Mouse (Mus musculus) ES-Bruce4 (cell line): ENCODE measurements around the gene Arsb. TPM values are rescaled to one million over a fixed set of nuclear protein-coding genes. Genes with fewer than 3 reads are reported as not detected.

ENCODE experiments used
- H3K27ac ChIP-seq: 2 replicates; pipeline ENCODE4 v1.5.1; 2012; ENCODE audit warnings: low read length, inconsistent platforms; ENCODE audit not compliant: insufficient read depth
- H3K27me3 ChIP-seq: 2 replicates; pipeline ENCODE4 v1.6.1; 2012; ENCODE audit warnings: mild to moderate bottlenecking, low read length, inconsistent platforms; ENCODE audit not compliant: control insufficient read depth, poor library complexity, insufficient read depth, severe bottlenecking
- H3K36me3 ChIP-seq: 2 replicates; pipeline ENCODE4 v1.6.1; 2012; ENCODE audit warnings: inconsistent platforms, mild to moderate bottlenecking, low read length, moderate library complexity; ENCODE audit not compliant: control insufficient read depth, poor library complexity, insufficient read depth, severe bottlenecking
- H3K4me1 ChIP-seq: one replicate; pipeline ENCODE4 v1.8.1; 2011; ENCODE audit warnings: low read length; ENCODE audit not compliant: control insufficient read depth, insufficient read depth
- H3K4me3 ChIP-seq: 2 replicates; pipeline ENCODE4 v1.5.1; 2011; ENCODE audit warnings: low read depth, mild to moderate bottlenecking, low read length
- H3K9ac ChIP-seq: 2 replicates; pipeline ENCODE4 v1.6.1; 2012; ENCODE audit warnings: low read depth, mild to moderate bottlenecking, inconsistent platforms; ENCODE audit not compliant: poor library complexity, severe bottlenecking
- H3K9me3 ChIP-seq: replicated peaks from 2 replicates; pipeline ENCODE4 v1.6.1; 2012; ENCODE audit warnings: mild to moderate bottlenecking, low read length, inconsistent platforms; ENCODE audit not compliant: control insufficient read depth, poor library complexity, insufficient read depth, severe bottlenecking
- CTCF ChIP-seq: IDR thresholded peaks from one replicate; pipeline ENCODE4 v1.8.1; 2011; ENCODE audit warnings: low read depth, low read length
- EP300 ChIP-seq: IDR thresholded peaks from 2 replicates; pipeline ENCODE4 v1.6.1; 2011; ENCODE audit warnings: low read depth, low read length; ENCODE audit not compliant: insufficient read depth
- POLR2A ChIP-seq: IDR thresholded peaks from one replicate; pipeline ENCODE4 v1.8.1; 2011; ENCODE audit warnings: low read length; ENCODE audit not compliant: insufficient read depth
- polyA plus RNA-seq: library from polyadenylated mRNA; stranded (reverse); fragments of >200 nt; gene quantifications from 2 replicates; pipeline ENCODE4 v1.2.4, GENCODE M21; 2011; ENCODE audit warnings: low read depth; ENCODE audit not compliant: missing spikeins, insufficient read depth, insufficient read length

Gene Arsb
- polyA plus RNA-seq, 1 experiment: 1.7 TPM

DNA sequence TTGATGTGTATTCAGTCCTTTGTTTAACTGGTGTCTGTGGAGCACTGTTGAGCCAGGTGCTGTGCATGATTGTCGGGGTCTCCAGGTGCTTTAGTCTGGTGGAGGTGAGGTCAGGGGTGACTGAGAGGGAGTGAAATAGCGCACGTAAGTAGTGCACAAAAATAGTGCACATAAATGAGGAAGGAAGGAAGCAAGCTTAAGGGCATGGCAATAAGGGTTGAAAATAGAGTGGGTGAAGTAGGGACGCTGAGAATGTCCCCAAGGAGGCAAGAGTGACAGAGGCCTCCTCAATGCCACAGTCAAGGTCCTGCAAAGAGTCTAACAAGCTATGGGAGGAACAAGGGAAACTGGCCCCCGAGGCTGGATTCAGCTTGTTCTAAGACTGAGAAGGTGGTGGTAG is 11.4 kb downstream of the Arsb start:
- Histone ChIP-seq H3K4me1 (no peaks in the 10 kb centered on the region), H3K27me3 (no peaks in the 10 kb centered on the region), H3K9ac (no peak overlapping the region)

DNA sequence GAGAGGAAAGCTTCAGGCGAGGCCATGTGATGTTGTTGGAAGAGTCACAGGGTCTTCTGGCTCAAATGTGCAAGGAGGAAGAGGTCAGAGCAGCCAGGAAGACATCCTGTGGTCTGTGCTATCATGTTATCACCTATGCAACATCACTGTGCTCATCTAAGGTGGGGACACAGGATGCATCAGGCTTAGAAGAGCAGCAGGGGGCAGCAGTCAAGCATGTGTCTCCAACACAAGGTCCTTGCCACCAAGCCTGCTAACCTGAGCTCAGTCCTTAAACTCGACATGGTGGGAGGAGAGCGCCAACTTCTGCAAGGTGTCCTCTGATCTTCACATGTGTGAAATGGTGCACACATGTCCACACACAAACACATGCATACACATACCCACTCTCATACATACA is 13.9 kb downstream of the Arsb start:
- no peaks in the 10 kb centered on the region for H3K36me3 ChIP-seq
- no peak for TF ChIP-seq EP300
- TF ChIP-seq CTCF: peak; percentile 36
- no peak overlapping the region for H3K9ac ChIP-seq
- H3K27me3 ChIP-seq: no peaks in the 10 kb centered on the region
- H3K4me1 ChIP-seq: no peaks in the 10 kb centered on the region
- no peak overlapping the region for H3K27ac ChIP-seq
- H3K4me3 ChIP-seq: no peak overlapping the region
- no peaks in the 10 kb centered on the region for H3K9me3 ChIP-seq

More for the DNA sequence above, 11.4 kb downstream of the Arsb start:
- H3K36me3 ChIP-seq: no peaks in the 10 kb centered on the region
- no peak overlapping the region for H3K27ac ChIP-seq
- TF ChIP-seq CTCF (no peak), EP300 (no peak), POLR2A (no peak)
- no peak overlapping the region for H3K4me3 ChIP-seq
- no peaks in the 10 kb centered on the region for H3K9me3 ChIP-seq

DNA sequence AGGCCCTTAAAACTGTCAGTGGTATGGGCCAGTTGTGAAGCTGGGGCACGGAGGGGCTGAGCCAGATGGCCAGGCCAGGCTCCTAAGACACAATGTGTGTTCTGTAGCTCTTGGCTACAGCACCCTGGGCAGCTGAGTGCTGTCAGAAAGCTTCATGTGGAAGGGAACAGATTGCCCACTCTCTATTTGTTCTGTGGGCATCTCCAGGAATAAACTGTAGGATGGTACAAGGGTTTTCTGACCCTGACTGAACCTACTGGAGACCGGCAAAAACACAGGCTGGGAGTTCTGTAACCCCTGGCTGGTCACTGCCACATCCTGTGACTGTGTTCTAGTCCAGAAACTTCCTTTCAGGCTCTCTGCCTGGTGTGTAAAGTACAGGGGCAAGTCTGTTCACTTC is 14.6 kb downstream of the Arsb start:
- no peak overlapping the region for H3K27ac ChIP-seq
- H3K4me3 ChIP-seq: no peak overlapping the region
- TF ChIP-seq EP300 (no peak), CTCF (no peak), POLR2A (no peak)
- H3K9me3 ChIP-seq: no peaks in the 10 kb centered on the region
- H3K27me3 ChIP-seq: no peaks in the 10 kb centered on the region
- no peaks in the 10 kb centered on the region for H3K4me1 ChIP-seq
- no peaks in the 10 kb centered on the region for H3K36me3 ChIP-seq
- H3K9ac ChIP-seq: no peak overlapping the region

DNA sequence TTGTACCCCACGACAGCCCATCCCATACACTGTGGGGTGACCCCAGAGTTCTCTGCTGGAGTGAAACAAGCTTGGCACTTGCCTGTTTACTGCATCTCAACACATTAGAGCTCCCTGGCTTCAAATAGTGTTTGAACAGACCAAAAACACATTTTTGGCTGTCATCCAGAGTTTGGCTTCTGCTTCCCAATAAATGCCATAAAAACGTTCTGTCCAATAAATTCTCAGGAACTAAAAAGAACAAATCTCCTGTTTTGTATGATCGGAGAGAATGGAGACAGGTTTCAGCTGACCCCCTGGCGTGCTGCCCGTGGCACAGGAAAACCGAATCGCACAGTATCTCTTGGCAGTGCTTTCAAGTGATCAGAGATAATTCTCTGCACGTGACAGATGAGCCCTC is 16.2 kb downstream of the Arsb start:
- Histone ChIP-seq H3K4me1 (no peaks in the 10 kb centered on the region), H3K9me3 (no peaks in the 10 kb centered on the region), H3K27ac (no peak overlapping the region), H3K36me3 (no peaks in the 10 kb centered on the region), H3K27me3 (no peaks in the 10 kb centered on the region), H3K4me3 (no peak overlapping the region), H3K9ac (no peak overlapping the region)
- TF ChIP-seq POLR2A (no peak), CTCF (no peak), EP300 (no peak)

DNA sequence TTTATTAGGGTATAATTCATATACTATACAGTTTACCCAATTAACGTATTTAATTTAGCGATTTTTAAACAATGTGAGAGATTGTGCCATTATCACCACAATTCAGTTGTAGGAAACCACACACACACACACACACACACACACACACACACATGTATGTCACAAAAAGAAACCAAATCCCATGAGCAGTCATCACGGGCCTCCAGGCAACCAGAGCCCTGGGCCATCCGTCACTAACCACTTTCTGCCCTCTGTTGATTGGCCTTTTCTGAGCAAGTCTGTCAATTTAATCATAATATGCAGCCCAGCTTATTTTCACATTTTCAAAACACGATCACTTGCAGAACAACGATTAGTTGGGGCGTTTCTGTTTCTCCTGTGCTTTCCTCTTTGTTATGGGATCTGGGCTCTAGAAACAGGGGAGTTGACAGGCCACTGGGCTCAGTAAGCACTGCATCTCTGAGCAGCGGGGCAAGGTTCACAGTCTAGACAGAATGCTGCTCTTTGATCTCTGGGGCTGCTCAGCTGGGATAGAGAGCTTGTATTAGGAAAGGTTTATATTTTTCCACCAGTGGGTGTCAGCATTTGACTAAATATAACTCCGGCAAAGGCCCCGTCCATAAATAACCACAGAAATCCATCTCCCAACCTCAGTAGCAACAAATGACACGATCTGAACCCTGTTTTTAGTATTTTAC is 21.7 kb downstream of the Arsb start:
- TF ChIP-seq POLR2A (no peak), CTCF (no peak), EP300 (no peak)
- no peaks in the 10 kb centered on the region for H3K9me3 ChIP-seq
- H3K36me3 ChIP-seq: no peaks in the 10 kb centered on the region
- H3K27ac ChIP-seq: no peak overlapping the region
- no peaks in the 10 kb centered on the region for H3K4me1 ChIP-seq
- no peak overlapping the region for H3K4me3 ChIP-seq
- no peaks in the 10 kb centered on the region for H3K27me3 ChIP-seq
- no peak overlapping the region for H3K9ac ChIP-seq

DNA sequence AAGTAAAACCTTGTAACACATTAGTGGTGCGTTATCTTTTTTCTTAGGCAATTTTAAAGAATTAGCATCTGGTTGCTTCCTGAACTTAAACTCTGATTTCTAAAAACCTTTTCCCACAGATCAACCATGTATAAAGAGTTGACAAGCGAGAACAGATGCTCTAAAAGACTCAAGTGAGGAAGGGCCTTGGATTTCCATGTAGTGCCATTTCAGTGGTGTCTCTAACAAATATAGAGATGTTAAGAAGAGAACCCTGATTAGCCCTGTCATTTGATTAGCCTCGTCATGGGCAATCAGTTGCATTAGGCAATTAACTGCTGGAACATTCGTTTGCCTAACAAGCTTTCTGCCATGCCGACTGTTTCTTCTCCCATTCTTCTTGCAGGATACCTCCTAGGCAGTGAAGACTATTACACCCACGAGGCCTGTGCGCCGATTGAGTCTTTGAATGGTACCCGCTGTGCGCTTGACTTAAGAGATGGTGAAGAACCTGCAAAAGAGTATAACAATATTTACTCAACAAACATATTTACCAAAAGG is 22.3 kb downstream of the Arsb start:
- Histone ChIP-seq H3K27me3 (no peaks in the 10 kb centered on the region), H3K4me1 (no peaks in the 10 kb centered on the region), H3K9ac (no peak overlapping the region), H3K9me3 (no peaks in the 10 kb centered on the region), H3K4me3 (no peak overlapping the region), H3K36me3 (no peaks in the 10 kb centered on the region), H3K27ac (no peak overlapping the region)
- TF ChIP-seq CTCF (no peak), POLR2A (no peak), EP300 (no peak)
